Mouse (Mus musculus) bone marrow macrophage, adult 2 months (primary cell): ENCODE measurements around the gene S100a11.

Source experiments
- CTCF ChIP-seq: IDR thresholded peaks from 2 replicates; pipeline ENCODE4 v1.5.1; 2012; ENCODE audit warnings: low read depth, mild to moderate bottlenecking, low read length, moderate library complexity
- POLR2A ChIP-seq: IDR thresholded peaks from 2 replicates; pipeline ENCODE4 v1.6.1; 2012; ENCODE audit warnings: mild to moderate bottlenecking, low read depth, low read length, borderline replicate concordance

DNA sequence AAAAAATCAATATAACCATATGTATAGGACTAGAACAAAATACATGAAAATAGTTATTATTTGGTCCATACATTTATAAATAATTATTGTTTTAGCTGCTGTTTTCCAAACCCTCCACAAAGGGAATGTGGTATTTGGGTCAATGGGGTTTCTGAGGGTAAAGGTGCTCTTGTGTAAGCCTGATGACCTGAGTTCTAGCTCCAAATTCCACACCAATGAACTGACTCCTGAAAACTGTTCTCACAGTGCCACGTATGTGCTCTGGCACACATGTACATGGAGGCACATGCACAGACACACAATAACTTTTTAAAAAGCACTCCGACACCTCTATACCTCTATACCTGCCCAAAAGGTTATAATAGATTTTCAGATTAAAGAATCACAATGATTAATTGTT, 33.0 kb downstream of the S100a11 start:
- no peak for TF ChIP-seq CTCF
- TF ChIP-seq POLR2A = no peak
